Mouse (Mus musculus) adrenal gland, adult (tissue): Measurements from ENCODE around the gene Rpl5.
"Not testable (repeated sequence)": the region's sequence is repeated elsewhere in the genome, so short reads cannot be mapped to it uniquely, and the experiment has no call there.

Source experiments
- DNase-seq, 2 experiments: peaks; one replicate each; pipeline ENCODE4 v3.0.0; 2022 to 2023; ENCODE audit warnings: low spot score in 1 of 2; ENCODE audit not compliant: inconsistent age in 2 of 2

Rpl5 gene

DNA sequence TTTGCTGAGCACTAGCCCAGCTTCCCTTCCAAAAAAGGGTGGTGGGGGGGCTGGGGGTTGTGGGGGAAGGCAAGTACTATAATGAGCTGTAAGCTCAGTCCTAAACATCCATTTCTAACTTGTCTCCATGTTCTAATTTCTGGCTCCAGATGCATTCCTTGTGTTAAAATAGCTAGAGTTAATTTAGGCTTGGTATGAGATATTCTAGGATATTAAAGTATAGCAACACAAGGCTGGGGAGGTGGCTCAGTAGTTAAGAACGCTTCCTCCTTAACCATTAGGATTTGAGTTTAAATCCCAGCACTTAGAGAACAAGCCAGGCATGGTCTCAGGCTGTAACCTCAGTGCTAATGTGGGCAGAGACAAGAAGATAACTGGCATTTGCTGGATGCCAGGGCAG is 4.0 kb upstream of the Rpl5 start:
- DNase-seq: no peak

DNA sequence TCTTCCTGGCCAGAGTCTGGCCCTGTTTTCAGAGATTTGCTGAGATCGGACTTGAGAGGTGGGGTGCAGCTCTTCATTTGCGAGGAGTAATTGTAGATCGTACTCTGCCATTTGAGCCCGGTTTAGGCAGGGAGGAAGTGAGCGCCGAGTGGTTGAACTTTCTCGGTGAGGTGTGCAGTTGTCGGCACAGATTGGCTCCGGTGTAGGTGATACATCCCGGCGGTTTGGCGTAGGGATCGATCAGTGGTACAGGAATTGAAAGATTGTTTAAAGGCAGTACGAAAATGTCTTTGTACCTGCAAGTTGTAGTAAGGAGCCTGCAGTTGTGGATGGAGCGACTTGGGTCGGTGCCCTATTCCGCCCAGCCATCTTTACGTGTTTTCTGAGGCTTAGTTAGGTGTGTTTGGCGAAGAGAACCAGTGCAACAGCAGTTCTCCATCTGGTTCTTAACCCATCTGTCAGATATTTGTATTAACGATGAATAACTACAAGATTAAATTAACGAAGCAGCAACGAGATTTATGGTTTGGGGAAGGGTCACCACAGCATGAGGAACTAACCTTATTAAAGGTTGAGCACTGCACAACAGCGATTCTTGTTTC is 813 bp downstream of the Rpl5 start:
- no peak for DNase-seq

DNA sequence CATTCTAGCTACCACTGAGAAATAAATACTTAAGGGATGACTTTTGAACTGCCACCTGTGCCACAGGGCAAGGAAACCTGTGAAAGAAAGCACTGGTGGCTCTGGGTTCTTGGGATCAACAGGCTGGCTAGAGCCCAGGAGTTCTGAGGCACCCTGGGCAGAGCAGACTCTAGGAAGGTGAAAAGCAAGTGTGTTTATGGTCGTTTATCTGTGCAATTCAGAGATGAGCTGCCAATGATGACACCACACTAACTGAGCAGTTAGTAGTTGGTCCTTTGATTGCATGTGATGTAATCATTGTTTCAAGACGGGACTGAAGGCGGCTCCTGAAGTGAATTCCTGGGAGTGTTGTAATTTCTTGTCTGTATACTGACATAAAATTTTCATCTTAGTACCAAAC is 4.0 kb downstream of the Rpl5 start:
- DNase-seq: peak in 1 of 2 experiments; percentile 17

DNA sequence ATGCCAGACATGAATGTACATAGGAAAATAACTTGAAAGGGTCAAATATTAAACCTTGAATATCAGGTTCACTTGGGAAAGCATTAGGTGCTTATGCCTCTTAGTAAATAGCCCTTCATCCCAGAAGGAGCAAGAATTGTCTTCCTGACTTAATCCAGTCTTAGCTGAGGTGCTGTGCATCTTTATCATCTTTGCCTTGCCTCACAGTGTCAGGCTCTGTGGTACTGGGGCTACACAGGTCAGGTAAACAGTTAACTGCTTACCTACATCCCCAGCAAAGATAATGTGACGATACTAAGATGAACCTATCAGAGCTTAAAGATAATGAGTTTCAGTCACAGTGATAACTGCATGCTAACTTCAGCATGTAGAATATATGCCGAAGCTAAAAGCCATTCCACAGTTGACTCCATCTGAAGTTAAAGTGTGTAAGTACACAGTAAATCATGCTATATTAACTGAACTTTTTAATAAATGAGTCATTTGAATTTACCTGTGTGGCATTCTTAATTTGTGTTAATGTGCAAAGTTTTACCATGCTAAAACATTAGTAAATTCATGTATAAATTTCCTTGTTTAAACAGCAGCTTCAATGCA is 8.3 kb downstream of the Rpl5 start:
- no peak for DNase-seq

DNA sequence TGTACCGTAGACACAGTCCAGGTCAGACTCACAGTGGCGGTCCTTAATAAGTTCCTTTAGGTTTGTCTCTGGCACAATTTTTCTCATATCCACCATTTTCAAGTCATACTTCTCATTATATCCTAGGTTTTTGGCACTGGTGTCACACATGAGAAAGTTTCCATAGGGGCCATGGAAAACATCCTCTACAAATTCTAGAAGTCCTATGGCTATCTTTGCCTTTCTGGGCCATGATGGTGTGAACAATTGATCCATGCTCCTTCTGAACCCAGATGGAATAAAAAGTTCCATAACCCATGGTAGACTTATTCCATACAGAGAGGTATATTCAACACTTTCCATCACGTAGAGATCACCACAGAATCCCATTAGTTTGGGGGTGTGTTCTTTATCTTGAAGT is 9.4 kb downstream of the Rpl5 start:
- peak in 1 of 2 experiments; percentile 18 for DNase-seq

DNA sequence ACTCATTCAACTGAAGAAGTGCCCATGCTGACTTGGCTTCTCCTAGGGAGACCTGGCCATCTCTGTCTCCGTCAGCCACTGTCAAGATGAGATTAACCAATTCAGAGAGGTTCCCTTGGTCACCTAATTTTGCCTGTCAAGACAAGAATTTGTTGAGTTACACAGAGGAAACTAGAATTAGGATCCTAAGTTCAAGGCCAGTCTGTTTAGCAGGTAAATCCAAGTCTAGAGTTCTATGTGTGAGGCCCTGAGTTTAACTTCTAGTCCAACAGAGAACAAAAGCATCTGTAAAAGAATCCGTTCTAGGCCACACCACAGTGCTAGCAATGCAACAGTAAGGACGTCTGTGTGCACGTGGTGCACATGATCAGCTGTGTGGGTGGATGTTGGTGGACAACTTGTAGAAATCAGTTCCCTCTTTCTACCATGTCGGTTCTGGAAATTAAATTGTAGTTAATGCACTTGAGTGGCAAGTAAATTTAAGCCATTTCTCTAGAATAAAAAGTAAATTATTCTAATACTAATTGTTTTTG is 9.8 kb downstream of the Rpl5 start:
- DNase-seq: peak in 1 of 2 experiments; percentile 20

DNA sequence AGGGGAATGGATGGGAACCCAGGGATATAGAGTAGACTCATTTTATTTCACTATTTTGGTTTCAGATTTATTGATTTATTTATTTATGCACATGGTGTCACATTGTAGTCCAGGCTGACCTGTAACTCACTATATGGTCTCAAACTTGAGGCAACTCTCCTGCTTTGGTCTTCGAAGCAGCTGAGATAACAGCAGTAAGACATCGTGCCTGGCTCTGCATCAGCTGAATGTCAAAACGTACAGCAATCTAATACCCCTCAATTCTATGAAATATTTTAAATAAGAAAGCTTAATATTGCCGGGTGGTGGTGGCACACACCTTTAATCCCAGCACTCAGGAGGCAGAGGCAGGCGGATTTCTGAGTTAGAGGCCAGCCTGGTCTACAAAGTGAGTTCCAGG is 10.7 kb downstream of the Rpl5 start:
- DNase-seq: no peak

DNA sequence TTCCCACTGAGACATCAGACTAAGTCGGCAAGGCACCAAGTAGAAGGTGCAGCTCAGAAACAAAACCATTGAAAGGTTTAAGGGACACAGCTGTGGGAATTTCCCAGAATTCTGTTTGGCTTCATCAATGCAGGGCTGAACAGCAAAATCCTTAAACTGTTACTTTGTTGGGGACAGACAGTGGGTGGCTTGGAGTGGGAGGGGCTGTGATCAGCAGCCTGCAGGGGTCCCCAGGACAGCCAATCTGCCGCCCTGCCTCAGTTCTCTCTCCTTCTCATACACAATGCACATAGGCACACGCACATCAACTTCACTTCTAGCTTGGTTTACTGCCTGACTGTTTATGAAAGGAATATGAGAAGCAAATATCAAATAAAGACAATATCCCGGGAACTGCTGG is 15.0 kb downstream of the Rpl5 start:
- DNase-seq: no peak

DNA sequence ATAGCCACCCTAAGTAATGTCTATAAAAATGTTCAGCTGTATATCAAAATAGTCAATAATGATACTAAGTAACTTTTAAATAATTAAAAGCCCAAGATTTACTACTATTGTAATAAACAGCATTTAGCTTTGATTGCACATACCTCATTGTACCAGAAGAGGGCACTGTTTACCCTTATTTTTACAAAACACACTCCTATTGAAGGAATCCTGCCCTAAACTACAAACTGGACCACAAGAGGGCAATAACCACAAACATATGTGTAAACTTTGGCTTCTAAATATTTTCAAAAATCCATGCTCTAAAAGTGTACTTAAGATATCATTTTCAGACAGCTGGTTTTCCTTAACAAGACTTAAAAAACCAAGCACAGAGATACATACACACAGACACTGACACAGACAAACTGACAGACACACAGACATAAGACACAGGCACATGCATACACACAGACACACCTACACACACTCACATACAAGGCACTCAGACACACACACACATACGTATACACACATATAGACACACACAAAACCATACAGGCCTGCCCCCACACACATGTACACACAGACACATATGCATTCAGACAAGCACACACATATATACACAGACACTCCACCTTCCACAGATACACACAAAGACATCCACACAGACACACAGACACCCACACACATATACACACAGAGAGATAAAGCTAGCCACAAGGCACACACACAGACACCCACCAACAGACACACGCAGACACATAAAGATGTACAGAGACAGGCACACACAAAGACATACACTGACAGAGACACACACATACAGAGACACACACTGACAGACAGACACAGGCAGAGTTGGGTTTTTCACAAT is 21.3 kb downstream of the Rpl5 start:
- peak in 1 of 2 experiments; percentile 84 for DNase-seq

DNA sequence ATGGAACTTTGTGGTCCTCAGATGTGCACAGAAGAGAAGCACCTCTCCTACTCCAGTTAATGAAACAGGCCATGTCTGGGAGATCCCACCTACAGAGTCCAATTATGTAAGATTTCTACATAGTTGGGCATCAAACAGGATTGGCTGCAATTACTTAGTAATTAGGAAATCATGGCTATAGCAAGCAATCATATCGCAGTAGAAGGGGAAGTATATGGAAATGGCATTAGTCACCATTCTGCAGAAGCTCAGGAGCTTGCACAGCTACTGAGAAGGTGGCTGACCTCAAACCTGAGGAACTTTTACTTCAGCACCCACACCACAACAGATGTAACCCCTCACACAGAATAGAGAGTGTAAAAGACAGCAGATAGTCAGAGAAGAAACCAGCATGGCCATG is 22.5 kb downstream of the Rpl5 start:
- no peak for DNase-seq

DNA sequence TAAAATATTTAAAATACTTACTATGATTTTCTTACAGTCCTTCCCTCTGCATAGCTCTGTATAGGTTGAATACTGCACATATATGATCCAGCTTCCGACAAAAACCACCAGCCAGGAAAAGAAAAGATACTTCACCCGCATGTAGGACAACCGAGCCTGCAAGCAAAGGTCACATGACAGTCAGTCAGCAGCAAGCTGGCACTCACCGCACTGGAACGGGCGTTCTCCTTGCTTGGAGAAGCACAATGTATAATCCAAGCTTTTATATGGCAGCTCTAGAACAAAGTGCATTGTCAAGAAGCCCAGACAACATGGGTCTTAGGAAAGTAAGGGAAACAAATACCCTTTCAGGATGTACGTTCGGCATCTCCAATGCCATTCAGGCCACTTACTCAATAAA is 24.3 kb downstream of the Rpl5 start:
- DNase-seq: no peak

DNA sequence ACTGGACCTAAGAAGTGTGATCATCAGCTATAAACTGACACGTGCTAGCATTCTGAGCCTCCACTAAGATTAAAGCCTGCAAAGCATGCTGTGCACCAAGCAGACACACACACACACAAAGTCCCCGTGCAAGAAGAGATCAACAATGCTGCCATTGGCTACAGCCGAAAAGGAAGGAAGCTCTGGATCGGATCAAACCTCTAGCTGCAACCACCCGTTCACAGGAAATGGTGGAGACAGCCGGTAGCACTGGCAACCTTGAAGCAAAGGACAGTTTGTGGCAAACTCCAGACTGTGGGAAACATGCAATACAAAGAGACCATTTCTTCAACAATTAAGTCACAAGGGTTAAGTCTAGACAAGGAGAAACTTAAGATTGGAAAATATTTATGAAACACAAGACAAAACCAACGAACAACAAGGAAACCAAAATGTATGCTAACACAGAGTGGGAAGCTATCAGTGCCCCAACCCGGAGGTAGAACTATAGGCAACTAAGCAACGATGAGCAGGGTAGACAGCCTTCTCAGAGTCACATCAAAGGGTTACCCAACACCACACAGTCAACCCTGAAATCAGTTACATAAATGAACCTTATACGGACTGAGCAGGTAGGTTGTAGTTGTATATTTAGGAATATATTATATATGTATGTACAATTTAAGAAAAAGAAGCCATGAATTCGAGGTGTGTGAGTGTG is 26.4 kb downstream of the Rpl5 start:
- DNase-seq: no peak

DNA sequence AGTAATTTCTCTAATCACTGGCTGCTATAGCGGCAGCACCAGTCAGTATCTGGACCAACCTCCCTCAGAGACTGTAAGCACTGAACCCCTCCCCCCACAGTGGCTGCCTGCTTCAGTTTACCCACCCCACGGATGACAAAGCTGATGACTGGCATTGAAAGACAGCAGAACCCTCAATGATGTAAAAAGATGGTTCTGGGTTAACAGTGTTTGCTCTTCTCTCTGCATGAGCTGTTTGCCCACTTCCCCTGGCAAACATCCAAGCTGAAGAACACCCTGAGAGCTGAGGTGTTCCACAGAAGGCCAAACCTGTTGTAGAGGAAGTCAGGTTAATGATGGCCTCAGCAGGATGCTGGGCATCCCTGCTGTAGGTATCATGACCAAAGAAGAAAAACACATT is 32.3 kb downstream of the Rpl5 start:
- no peak for DNase-seq

DNA sequence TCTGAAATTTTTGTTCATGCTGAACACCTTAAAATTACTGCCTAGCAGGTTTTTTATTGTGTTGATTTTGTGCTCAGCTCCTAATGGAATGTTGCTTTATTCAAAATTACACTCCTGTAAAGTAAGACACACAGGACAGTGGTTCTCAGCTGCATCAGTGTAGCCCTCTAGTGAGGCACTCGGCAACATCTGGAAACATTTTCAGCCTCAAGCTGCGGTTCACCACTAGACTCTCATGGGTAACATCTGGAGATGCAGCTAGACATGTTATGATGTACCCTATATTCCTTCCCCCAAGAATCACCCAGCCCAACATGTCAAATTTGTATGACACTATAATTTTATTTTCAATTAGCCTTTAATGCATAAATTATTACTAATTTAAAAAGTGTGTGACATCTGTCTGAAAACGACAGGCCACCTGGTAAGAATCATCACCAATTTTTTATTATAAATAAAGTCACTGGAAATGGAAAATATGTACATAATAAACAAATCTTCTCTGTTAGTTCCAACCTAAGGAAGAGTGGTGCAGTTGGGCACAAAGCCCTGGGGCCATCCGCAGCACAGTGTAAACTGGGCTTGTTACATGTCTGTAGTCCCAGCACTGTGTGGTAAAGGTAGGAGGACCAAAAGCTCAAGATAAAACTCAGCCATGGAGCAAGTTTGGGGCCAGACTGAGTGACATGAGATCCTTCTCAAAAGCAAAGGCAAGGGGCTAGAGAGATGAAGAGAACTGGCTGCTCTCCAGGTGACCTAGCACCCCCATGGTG is 33.1 kb downstream of the Rpl5 start:
- DNase-seq: no peak

DNA sequence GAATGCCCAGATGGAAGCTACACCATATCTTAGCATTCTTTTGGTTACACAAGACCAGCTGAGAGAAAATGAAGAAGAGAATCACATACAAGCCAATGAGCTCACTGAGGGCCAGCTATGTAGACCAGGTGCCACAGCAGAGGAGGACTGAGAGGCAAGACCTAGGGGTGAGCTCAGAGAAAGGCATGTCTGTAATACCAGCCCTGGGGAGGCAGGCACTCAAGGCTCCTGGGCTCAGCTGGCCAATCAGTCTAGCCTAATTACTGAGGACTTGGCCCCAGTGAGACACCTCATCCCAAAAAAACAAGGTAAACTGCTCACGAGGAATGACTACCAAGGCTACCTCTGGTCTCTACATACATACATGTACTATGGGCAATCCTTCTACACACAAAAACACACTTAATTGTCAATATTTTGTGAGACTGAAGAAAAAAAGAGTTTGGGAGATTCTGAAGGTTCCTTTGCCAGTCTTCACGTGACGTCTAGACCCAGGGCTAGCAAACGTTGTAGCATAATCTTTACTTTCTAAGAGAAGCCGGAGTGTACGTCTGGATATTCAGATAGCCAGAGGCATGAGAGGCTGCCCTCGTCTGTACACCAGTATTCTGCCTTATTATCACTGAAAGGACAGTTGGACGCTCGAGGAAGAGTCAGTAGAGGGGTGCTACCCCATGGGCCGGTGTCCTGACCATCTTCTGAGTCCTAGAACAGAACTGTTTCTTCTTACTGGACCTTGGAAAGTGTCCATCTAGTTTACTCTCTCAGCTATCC is 34.7 kb downstream of the Rpl5 start:
- no peak for DNase-seq

DNA sequence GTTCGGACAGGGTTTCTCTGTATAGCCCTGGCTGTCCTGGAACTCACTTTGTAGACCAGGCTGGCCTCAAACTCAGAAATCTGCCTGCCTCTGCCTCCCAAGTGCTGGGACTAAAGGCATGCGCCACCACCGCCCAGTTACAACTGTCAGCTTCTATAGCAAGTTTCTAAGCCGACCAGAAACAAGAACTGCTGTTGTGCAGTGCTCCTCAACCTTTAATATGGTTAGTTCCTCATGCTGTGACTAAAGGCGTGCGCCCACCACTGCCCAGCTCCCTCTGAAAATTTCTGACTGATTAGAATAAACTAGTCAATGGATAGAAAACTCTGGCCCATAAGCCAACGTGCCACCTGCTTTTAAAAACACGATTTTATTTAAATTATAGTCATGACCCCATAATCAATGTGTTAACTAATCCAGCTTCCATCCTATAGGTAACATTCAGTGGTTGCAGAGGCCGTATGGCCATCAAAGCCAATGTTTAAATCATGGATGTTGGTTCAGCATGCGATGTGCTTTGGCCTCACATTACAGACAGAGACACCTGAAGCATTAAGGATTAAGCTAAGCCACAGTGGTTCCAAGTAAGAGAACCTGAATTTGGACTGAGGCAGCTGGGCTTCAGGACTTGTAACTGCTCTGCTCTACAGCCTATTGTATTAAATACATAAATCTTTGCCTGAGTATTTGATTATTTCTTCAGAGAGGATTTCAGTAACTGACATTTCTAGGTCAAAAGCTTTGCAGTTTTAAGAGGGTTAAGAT is 36.5 kb downstream of the Rpl5 start:
- DNase-seq: no peak

DNA sequence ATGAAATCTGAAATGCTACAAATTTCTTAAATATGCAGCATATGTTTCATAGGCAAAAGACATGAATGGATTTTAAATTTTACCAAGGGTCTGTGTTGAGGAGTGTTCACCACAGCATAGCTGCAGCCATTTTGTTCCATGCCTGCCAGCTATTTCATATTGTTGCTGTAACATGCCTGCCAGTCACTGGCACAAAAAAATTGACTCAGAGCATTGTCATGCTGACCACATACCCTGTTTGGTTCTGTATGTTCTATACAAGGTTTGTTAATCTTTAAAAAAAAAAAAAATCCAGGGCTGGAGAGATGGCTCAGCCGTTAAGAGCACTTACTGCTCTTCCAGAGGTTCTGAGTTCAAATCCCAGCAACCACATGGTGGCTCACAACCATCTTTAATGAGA is 38.2 kb downstream of the Rpl5 start:
- not testable (repeated sequence) for DNase-seq

DNA sequence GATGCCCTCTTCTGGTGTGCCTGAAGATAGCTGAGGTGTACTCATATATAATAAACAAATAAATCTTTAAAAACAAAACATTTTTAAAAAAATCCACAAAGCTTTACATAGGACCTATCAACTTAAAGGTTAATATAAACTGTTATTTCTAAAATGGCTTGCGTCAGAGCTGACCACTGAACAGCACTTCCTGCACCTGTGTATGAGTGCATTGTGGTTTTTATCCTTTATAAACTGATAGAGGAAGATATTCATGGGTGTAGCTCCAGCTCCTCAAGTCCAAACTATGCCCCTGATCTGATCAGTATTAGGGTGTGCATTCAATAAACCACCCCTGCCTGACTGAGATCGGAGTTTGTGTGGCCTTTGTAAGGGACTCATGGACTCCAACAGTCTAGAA is 38.6 kb downstream of the Rpl5 start:
- no peak for DNase-seq

DNA sequence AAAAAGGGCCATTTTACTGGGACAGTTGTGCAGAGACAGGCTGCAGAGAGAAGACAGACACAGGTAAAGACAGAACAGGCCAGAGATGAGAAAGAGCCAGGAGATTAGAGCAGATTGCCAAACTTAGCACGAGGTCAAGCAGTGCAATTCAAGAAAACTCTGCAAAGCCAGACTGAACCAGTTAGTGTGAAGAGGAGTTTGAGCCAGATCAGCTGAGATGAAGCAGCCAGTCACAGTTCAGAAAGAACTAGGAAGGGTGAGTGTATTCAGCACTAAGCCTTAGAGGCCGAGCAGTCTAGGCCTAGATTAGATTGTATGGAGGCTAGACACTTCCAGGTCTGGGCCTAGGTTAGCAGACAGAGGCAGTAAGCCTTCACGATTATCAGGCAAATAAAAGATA is 39.4 kb downstream of the Rpl5 start:
- no peak for DNase-seq
